Mouse (Mus musculus) megakaryocyte, adult 5-6 weeks (primary cell): ENCODE measurements around the gene Rnf19b. TPM values are rescaled to one million over a fixed set of nuclear protein-coding genes. Genes with fewer than 3 reads are reported as not detected.

Source experiments
- ATAC-seq: 2 replicates; pipeline ENCODE4 v1.8.0; 2016; ENCODE audit warnings: mild to moderate bottlenecking, inconsistent platforms; ENCODE audit not compliant: poor library complexity, severe bottlenecking
- total RNA-seq, 2 experiments: library from RNA; stranded (forward) in 1 of 2; stranded (reverse) in 1 of 2; fragments of 153-499, 151-499 nt in 1 of 2; fragments of 221-1000, 200-1000 nt in 1 of 2; gene quantifications; 2 replicates each; pipeline versions ENCODE4 v1.2.3 to v1.2.4; 2015 to 2017

The Rnf19b gene
- total RNA-seq, 2 experiments from 2014 or later = 20.2 to 56.8 TPM

GRCm38 (mm10) chr4:129067638-129068415 is 9.8 kb downstream of the Rnf19b start:
- ATAC-seq = no peak

GRCm38 (mm10) chr4:129068848-129069247 is 10.8 kb downstream of the Rnf19b start:
- no peak for ATAC-seq

GRCm38 (mm10) chr4:129079126-129079525 is 21.1 kb downstream of the Rnf19b start:
- no peak for ATAC-seq

GRCm38 (mm10) chr4:129081041-129081440 is 23.0 kb downstream of the Rnf19b start:
- no peak for ATAC-seq

GRCm38 (mm10) chr4:129081512-129081911 is 23.4 kb downstream of the Rnf19b start:
- peak; percentile 71 for ATAC-seq

- ATAC-seq = peak; percentile 33
These were observed 23.9 kb downstream of the Rnf19b start for GRCm38 (mm10) chr4:129081939-129082338.

GRCm38 (mm10) chr4:129082379-129083115 is 24.5 kb downstream of the Rnf19b start:
- peak; percentile 88 for ATAC-seq

- no peak for ATAC-seq
These were observed 26.8 kb downstream of the Rnf19b start for GRCm38 (mm10) chr4:129084896-129085295.

GRCm38 (mm10) chr4:129086078-129086477 is 28.0 kb downstream of the Rnf19b start:
- ATAC-seq = peak; percentile 55

- ATAC-seq = no peak
These were observed 29.8 kb downstream of the Rnf19b start for GRCm38 (mm10) chr4:129087850-129088249.

GRCm38 (mm10) chr4:129095276-129095675 is 37.2 kb downstream of the Rnf19b start:
- no peak for ATAC-seq

- no peak for ATAC-seq
These were observed 38.9 kb downstream of the Rnf19b start for GRCm38 (mm10) chr4:129097006-129097405.

- no peak for ATAC-seq
These were observed 44.2 kb downstream of the Rnf19b start for GRCm38 (mm10) chr4:129102133-129102829.

- ATAC-seq = no peak
These were observed 47.3 kb downstream of the Rnf19b start, which contains the start of gene Tmem54 for GRCm38 (mm10) chr4:129105356-129105755. TSS of gene Tmem54 (plus strand) at chr4:129105548.

GRCm38 (mm10) chr4:129106073-129106472 is 48.0 kb downstream of the Rnf19b start:
- no peak for ATAC-seq

GRCm38 (mm10) chr4:129107348-129107899 is 49.4 kb downstream of the Rnf19b start:
- no peak for ATAC-seq

GRCm38 (mm10) chr4:129108624-129109023 is 50.6 kb downstream of the Rnf19b start:
- ATAC-seq = no peak

GRCm38 (mm10) chr4:129110804-129111203 is 52.7 kb downstream of the Rnf19b start:
- no peak for ATAC-seq

GRCm38 (mm10) chr4:129111350-129111749 is 53.3 kb downstream of the Rnf19b start:
- ATAC-seq = no peak

GRCm38 (mm10) chr4:129112231-129112630 is 54.2 kb downstream of the Rnf19b start:
- ATAC-seq = no peak
